Mouse (Mus musculus) kidney, adult 9 months (tissue): Measurements from ENCODE around the gene 0610030E20Rik.
A peak's percentile ranks its signal among the peaks of the same experiment; 100 is the strongest.

ENCODE experiments used
- DNase-seq: peaks from one replicate; pipeline ENCODE4 v3.0.0; 2022

The 0610030E20Rik gene

DNA sequence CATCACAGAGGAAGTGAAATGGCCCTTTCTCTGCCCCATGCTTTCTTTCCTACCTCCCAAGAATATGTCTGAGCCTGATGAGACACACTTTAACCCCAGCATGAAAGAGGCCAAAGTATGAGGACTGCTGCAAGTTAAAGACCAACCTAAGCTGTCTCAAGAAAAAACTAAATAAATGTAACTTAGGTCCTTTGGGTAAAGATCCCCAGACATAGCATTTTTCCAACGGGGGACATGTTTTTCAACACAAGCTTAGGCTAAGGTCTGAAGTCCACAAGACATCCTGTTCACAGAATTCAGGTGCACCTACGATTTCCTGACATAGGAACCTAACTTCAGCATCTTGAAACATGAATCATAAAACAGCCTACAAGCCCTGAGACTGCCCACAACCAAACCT lies 3.1 kb downstream of the 0610030E20Rik start:
- peak; percentile 67 for DNase-seq

DNA sequence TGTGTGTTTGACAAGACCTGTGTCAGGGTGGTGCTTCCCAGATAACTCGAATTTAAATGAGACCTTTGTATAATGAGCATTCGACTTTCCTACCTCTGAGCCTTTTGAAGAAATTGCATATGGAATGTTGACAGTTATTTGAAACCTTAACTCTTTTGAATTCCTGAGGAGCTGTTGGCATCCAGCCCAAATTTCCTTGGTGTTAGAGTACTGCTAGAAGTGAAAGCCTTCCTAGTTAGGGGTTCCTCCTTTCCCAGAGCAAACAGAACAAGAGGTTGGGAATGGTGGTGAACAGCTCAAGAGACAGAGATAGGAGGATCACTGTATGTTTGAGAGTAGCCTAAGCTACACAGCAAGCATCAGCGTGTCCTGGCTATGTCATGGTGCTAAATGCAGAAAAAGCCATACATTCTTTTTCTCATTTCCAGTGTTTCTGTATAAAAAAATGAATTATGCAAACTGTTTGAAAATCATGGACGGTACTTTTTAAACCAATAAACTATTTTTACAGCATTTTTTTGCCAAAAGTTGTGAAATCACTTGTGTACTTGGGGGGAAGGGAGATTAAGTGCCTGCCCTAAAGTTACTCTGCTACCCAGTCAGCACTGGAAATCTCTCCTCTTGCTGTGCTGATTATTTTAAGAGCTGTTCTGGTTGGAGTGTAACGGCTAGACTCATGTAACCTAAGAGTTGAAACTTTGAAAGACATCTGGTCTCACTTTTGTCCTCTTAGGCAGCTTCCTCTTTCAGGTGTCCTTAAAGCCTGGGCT lies 5.7 kb downstream of the 0610030E20Rik start:
- DNase-seq: peak; percentile 58

DNA sequence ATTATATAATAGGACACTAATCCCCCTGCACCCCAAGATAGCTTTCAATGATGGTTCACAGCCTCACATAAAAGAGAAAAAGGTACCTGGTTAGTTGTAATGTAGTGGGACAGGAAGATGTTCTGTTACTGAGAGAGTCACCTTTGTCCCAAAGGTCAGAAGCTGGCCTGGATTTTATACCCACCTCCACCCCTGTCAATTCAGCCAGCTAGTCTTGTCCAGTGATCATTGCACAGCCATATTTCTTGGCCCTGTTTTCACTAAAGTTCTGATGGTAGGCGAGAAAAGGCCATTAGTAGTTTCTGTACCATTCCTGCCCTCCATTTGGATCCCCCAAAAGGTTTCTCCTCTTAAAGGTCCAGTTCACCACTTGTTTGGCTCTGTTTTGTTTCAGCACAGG lies 6.9 kb downstream of the 0610030E20Rik start:
- peak; percentile 54 for DNase-seq

DNA sequence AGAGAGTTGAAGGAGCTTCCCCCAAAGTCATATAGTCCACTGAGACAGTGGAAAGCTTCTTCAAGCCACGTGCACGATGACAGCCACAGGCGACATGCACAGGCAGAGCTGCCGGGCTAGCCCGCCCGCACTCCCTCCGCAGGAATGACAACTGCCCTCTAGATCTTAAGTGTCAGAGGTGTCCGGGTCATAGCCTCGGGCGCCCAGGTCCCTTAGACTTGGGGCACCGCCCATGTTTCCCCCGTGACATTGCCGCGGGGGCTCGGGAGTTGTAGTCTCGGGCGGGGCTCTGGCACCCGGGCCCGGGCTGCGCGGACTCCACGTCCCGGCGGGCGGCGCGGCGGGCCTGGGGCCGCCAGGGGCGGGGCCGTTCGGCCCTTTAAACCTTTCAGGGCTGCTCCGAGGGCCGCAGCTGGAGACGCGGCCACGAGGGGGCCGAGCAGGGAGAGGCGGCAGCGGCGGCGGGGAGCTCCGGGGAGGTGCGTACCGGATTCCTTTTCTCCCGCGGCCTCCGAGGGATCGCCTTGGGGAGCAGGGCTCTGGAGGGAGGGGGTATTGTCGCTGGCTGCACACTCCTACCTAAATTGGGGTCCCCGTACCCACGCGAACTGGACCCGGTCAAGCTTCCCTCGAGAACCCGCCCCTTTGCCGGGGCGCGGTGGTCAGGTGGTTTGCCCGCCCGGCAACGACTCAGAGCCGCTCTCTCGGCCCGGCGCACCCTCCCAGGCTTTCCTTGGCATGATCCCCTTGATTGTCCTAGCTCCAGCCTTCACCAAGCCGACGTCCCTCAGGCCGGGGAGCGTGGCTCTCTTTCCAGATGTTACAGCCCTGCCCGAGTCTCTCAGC lies 8.2 kb downstream of the 0610030E20Rik start, which contains the start of gene Tmem150a:
TSS of gene Tmem150a (plus strand) at position 382 of the 846 bp plus-strand sequence.
- peak; percentile 93 for DNase-seq

DNA sequence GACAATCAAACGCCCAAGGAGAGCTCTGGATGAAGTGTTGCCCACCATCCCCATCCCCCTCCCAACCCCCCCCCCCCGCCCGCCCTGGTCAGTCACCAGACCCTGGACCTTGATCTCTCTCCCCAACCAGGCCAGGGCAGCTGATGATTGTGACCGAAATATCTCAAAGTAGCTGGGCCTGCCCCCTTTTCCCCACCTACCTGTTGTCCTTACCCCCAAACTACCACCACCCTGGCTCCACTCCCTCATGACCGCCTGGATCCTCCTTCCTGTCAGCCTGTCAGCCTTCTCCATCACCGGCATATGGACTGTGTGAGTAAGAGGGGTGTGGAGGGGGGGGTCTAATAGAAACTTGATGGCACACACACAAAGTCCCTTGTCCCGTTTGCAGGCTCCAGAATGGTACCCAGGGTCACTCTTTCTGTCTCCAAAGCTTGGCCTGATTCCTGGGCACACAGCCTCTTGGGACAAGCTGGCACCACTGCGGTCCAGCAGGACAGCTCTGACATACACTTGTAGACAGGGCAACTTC lies 8.9 kb downstream of the 0610030E20Rik start:
- peak; percentile 74 for DNase-seq

DNA sequence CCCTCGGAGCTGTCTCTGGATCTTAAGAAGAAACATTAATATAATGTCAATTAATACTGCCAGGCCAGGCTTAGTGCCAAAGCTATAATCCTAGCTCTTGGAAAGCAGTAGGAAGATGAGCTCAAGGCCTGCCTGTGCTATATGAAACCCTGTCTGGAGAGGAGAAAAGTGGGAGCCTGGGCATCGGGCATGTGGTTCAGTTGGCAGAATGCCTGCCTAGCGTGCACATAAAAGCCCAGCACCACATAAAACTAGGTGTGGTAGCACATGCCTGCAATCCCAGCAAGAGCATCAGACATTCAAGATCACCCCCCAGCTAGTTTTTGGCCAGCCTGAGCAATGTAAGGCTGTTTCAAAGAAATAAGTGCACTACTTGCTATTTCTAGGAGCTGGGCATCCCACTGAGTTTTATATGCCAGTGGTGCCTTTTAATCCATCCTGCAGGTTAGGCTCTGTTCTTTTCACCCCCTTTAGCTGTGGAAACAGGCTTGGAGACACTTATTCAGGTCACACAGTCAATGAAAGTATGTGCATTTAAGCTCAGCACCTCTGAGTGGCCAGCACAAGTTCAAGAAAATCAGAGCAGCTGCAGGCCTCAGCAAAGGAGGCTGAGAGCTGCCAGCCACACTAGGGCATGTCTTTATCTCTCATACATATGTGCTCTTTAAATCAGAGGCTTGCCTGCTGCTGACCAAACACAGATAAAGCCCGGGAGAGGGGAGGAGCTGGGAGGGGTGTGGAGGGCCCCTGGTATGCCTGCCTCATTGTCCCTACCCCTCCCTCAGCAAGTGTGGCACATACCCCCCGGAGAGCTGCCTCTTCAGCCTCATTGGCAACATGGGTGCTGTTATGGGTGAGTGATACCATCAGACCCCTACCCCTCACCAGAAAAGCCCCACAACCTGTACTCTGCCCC lies 10.3 kb downstream of the 0610030E20Rik start:
- DNase-seq: peak; percentile 44

DNA sequence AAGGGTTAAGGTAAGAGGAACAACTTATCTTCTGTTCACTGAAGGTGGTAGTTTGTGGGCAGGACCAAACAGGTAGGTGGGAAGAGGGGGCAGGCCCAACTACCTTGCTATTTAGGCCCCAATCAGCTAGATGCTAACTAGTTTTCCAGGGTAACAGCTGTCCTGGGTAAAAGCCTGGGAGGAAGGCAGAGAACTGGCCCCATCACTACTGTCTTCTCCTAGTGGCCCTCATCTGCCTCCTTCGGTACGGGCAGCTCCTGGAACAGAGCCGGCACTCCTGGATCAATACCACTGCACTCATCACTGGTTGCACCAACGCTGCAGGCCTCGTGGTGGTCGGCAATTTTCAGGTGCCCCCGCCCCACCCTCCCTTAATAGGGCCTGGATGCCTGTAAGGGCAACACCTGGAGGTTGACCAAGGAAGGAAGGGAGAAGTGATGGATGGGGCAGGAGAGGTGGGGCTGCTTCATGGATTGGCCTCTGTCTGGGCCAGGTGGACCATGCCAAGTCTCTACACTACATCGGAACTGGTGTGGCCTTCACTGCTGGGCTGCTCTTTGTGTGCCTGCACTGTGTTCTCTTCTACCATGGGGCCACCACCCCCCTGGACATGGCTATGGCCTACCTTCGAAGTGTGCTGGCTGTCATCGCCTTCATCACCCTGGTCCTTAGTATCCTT lies 11.1 kb downstream of the 0610030E20Rik start:
- no peak for DNase-seq

DNA sequence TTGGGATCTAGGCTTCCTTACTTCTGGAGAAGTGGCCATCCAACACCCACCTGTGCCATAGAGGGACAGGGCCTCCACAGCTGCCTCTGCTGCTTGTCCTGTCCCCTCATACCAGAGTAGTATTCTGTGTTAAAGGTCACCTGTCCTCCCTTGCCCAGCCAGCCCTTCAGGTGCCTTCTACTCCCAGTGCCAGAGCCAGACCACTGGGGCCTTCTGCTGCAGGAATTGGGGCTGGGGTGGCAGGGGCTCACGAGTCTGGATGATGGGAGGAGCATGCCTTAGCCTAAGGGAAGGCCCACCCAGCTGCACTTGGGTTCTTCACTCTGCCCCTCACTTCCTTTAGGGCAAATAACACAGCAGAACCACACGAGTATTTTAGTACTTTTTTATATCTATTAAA lies 12.2 kb downstream of the 0610030E20Rik start:
- no peak for DNase-seq

DNA sequence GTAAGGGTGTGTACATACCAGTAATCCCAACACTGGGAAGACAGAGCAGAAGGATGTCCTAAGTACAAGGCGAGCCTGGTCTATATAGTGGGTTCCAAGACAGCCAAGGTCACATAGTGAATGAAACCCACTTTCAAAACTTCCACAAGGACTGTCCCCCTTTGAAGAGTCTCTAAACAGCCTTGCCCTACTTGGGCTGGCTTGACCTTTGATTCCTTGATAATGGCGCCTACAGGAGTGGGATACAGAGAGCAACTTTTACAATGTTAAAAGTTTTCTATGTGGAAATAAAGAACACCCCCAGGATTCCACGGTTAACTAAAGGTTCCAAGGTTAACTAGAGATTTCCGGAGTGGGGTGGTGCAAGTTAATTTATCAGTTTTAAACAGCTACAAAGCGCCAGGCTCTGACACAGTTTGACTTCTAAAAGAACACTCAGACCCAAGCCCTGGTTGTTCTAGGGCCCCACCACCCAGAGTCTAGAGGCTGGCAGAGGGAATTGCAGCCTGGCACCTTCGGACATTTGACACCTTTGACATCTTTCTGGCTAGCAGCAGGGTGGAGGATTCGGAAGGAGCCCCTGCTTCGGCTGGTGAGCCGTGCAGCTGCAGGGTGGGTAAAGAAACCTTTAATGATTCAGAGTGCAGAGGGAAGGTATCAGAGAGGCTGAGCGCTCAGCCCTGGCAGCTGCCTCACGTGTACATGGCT lies 12.9 kb downstream of the 0610030E20Rik start:
- DNase-seq: peak; percentile 90

DNA sequence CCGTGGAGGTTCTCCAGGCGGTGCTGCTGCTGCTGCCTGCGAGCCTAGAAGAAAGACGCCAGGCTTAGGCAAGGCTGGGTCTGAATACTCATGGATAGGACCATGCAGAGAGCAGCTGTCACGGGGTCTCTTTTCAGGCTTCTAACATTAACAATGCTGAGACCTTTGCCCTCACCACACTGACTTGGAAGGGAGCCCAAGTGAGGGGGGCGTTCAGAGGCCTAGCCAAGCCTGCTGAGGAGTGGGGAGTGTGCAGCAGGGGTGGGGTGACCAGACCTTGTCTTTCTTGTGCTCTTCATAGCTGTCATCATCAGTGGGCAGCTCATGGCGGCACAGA lies 13.4 kb downstream of the 0610030E20Rik start:
- DNase-seq: peak; percentile 88

DNA sequence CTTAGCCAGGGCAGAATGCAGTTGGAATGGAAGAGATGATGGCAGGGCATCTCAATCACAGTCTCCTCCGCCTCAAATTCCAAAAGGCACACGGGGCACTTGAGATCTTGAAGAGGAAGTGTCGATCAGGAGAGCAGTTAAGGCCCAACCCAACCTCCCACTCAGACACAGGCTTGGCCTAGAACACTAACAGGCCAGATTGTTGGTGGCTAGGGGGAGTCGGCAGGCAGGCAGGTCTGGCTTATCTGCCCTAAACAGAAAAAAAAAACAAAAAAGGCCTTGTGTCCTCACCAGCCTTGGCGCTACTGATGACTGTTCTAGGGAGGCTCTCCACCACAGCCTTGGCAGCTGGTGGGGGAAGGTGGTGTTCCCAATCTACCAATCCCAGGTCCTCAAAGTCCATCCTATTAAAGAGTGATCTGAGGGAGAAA lies 14.0 kb downstream of the 0610030E20Rik start:
- no peak for DNase-seq

DNA sequence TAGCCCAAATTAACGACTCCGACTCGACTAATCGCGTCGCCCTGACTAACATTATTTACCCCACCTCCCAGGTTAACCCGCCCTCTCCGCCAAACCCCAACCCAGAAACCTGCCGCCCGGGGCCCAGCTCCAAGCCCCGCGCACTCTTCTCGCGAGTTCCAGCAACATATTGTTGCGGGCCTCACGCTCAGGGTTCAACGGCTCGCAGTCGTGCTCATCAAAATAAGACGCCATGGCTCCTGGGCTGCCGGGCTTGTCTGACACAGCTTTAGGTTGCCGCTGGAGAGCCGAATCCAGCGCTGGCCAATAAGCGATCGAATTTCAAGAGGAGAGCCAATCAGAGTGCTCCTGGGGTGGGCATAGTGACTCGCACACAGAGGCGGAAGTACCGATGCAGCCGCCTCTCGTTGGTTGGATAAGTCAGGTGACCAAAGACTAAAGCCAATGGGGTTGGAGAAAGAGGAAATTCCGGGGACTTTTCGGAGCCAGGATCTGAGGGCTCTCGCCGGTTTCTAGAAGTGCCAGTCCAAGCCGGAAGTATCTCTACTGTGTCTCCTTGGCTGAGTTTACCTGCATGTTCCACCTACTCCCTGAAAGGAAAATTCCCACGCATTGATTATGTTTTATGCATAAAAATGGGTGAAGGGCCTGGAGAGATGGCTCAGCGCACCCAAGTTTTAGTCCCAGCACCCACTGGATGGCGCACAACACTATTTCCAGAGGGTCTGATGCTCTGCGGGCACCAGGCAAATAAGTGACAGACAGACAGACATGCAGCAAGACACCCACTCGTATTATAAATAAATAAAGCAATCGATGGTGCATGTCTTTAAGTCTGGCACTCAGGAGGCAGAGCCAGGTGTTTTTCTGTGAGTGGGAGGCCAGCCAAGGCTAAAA lies 15.3 kb downstream of the 0610030E20Rik start:
- peak; percentile 99 for DNase-seq

DNA sequence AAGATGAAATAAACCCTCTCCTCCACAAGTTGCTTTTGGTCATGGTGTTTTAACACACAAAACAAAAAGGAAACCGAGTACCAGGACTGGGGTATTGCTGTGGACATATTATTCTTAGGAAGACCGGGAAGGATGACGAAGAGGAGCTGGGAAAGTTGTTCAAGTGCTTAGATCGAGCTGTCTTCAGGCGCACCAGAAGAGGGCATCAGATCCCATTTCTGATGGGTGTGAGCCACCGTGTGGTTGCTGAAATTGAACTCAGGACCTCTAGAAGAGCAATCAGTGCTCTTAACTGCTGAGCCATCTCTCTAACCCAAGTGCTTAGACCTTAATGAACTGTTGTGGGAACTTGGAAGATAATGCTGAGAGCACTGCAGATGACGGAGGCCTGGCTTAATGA lies 16.9 kb downstream of the 0610030E20Rik start:
- peak; percentile 31 for DNase-seq

DNA sequence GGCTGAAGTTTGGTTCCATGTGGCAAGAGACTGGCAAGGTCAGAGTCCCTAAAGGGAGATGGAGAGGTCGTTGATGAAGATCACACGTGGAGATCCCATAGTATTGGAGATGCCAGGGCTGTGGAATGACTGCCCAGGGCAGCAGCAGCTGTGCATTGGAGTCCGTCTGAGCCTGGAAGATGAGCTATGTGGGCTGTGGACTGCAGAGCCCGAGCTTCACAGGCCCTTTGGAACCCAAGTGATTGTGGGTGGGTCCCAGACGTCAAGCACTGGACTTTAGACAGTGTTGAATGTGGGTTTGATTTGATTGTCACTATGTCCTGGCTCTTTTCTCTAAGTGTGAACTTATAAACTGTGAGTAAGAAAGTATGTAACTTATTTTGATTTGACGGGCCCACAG lies 17.9 kb downstream of the 0610030E20Rik start:
- DNase-seq: peak; percentile 46

DNA sequence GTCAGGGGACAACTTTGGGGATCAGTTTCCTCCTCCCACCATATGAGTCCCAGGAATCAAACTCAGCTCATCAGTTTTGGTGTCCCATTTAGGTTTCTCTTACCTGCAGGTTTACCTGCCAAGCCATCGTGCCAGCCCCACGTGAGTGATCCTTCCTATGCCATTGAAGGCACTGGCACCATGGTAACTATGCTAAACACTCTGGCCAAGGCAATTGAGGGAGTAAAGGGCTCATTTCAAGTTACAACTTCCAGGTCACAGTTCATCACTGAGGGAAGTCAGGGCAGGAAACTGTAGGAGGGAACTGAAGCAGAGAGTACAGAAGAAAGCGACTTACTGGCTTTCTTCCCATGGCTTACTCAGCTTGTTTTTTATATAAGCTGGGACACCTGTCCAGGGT lies 19.2 kb downstream of the 0610030E20Rik start:
- DNase-seq: no peak

DNA sequence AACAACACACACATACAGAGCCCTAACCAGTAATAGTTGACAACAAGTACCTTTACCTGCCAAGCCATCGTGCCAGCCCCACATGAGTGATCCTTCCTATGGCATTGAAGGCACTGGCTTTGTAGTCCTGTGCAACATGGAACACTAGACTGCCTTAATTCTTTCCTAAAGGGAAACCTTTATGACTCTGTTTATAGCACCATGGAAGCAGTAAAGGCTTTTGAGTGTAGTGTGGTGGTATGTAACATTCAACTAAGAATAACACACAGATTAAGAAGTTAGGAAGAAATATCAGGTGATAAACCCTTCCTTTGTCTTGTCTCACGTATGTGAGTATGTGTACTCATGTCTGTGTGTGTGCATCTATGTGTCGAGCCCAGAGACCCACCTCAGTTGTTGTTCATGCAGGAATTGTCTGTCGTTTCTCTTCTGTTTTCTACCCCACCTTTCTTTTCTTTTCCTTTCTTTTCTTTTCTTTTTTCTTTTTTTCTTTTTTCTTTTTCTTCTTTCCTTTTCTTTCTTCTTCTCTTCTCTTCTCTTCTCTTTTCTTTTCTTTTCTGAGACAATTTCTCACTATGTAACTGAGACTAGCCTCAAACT lies 19.8 kb downstream of the 0610030E20Rik start, which contains the start of gene Rnf181:
TSS of gene Rnf181 (minus strand) at position 113 of the 600 bp plus-strand sequence.
- no peak for DNase-seq

DNA sequence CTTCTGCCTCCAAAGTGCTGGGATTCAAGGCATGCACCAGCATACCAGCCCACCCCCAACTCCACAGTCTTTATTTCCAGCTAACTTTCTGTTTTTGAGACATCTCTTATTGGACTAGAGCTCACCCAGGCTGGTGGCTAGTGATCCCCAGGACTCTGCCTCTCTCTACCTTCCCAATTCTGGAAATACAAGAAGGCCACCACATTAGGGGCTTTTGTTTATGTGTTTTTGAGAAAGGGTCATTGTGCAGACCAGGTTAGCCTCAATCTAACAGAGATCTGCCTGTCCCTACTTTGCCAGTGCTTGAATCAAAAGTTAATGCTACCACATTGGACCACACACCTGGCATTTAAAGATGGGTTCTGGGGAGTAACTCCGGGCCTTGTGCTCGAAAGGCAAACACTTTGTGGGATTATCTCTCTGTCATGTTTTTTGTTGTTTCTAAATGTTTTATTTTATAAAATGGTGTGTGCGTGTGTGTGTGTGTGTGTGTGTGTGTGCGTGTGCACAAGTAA lies 20.4 kb downstream of the 0610030E20Rik start:
- DNase-seq: no peak

DNA sequence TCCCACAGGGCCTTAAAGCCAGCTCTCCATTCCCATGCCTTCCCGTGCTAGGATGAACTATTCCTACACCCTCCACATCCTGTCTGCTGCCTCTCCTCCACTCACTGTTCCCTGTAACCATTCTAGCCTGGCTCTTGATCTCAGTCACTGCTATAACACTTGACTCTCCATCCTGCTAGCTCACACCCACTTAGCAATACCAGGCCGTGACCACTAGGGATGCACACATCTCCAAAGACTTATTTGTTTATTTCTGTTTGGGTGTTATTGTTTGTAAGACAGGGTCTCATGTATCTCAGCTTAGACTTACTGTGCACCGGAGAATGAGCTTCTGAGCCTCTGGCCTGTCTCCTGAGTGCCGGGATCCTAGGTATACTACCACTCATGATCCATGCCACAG lies 22.4 kb downstream of the 0610030E20Rik start:
- DNase-seq: no peak

DNA sequence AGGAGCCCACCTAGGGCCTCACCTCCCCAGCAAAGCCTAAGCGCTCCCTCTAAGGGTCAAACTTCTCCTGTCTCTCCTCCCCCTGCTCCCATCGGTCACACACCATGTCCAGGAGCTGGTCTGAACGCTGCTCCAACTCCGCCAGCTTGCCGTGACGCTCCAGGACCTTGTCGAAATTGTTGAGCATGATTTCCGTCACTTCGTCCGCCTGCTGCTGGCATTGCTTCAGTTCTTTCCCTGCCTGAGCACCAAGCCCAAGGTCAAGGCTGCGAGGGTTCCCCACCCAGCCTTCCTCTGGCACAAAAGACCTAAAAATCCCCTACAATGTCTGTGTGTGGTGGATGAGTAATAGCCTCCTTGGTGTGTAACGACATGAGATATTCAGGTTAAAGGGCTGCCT lies 23.0 kb downstream of the 0610030E20Rik start:
- no peak for DNase-seq

DNA sequence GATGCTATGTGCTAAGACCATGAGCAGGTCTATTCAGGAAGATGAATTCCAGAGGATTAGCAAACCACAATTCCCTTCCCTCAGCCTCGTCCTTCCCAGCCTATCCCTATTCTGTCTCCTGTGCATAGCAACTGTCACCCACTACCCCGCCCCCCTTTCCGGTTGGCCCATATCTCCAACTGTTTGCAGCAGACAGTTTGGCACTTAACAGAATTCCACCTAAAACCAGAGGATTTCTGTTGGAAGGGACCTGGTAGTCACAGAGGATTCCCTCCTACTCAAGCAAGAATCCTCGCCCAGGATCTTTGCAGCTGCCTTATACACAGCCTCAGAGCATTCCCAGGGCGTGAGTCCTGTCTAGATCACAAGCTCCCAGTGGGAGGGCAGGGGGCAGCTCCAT lies 24.0 kb downstream of the 0610030E20Rik start:
- DNase-seq: no peak
